Mouse (Mus musculus) lung, adult 2 months (tissue): ENCODE data around the gene Gucy2d.
A peak's percentile ranks its signal among the peaks of the same experiment; 100 is the strongest.

Experiments used
- CTCF ChIP-seq: fragments of 200-500 bp; IDR thresholded peaks from 2 replicates; pipeline ENCODE4 v1.5.1; 2011; ENCODE audit warnings: mild to moderate bottlenecking, low read length, control low read depth; ENCODE audit not compliant: insufficient read depth
- POLR2A ChIP-seq: fragments of 200-500 bp; IDR thresholded peaks from 2 replicates; pipeline ENCODE4 v1.6.1; 2011; ENCODE audit warnings: low read depth, mild to moderate bottlenecking, control low read depth, low read length, borderline replicate concordance; ENCODE audit errors: extremely low read depth

DNA sequence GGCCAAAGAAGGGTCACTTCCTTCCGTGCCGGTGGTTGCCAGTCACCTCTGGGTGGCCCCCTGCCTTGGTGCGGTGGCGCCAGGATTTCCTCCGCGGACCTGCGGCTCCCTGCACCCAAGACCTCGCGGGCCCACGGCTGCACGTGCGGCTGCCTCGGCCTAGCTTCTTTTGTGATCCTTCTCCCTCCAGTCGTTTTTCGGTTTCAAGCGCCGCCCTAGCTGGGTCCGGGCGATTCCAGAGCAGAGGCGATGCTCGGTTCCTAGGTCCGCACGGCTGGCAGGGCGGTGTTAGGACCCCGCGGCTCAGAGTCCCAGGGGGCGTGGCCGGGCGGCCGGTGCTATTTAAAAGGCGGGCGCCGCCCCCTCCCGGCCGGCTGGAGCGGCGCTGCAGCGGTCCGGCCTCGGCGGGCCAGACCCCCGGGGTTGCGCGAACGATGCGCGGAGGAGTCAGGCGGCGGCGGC, 49.4 kb downstream of the Gucy2d start:
- no peak for TF ChIP-seq CTCF
- peak; percentile 35; the same call in 1 of the 2 replicates for TF ChIP-seq POLR2A
